Mouse (Mus musculus): ENCODE measurements around the gene Dus2.

Dus2 gene

DNA sequence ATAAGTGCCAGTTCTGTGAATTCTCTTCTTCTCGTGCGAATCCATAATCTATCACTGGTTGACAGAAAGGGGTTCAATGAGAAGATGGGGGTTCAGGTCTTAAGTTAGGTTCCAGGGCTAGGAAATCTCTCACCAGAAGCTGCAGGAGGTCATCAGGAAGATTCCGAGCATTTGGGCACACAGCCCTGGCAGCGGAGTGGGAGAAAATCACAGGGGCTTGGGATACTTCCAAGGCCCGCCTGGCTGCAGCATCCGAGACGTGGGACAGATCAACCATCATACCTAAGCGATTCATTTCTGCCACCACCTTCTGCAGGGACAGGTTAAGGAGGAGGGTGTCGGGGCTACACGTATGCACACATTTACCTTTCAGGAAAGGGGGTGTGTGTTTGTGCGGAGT lies 2.6 kb upstream of the Dus2 start:
- CTCF ChIA-PET = interaction anchor here (0.7 kb wide), 1 partner anchor 30 kb away, joined by 3 read pairs; no protein-coding TSS in a partner anchor

GRCm38 (mm10) chr8:105991546-105991945 lies 409 bp downstream of the Dus2 start:
- CTCF ChIA-PET = interaction anchor here (0.5 to 1.2 kb wide), 5 partner anchors 9 to 216 kb away, joined by 3 to 4 read pairs (median 3); no protein-coding TSS in a partner anchor

DNA sequence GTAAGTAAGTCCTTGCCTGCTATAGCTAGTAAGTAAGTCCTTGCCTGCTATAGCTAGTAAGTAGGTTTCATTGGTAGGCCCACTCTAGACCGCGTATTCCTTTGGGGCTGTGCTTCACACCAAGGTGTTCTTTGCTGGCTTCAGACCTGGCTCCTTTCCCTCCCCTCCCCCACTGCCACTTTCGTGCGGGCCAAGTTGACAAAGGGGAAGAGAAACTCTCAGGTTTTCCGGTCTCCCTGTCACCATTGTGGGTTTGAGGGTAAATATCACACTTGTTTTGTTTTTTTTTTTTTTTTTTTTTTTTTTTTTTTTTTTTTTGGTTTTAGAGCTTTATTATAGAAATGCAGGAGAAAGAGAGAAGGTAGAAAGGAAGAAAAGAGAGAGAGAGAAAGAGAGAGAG lies 1.4 kb downstream of the Dus2 start:
- CTCF ChIA-PET = interaction anchor here (0.5 to 1.3 kb wide), 3 partner anchors 25 to 376 kb away, joined by 4 to 11 read pairs (median 8); no protein-coding TSS in a partner anchor

DNA sequence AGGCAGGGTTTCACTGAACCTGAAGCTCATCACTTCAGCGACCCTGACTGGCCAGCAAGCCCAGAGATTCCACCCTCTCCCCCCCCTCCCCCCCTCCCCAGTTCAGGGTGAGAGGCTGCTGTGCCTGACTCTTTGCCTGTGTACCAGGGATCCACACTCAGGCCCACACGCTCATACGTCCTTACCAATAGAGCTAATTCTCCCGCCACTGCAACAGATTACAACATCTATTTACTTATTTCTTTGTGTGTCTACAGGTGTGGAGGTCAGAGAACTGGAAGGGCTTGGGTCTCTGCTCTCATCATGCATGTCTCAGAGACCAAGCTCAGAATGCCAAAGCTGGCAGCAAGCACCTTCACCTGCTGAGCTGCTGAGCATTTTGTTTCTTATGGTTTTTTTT lies 2.1 kb downstream of the Dus2 start:
- CTCF ChIA-PET = interaction anchor here (0.5 to 1.3 kb wide), 3 partner anchors 28 to 159 kb away, joined by 3 to 8 read pairs (median 4); no protein-coding TSS in a partner anchor

GRCm38 (mm10) chr8:105996359-105996758 lies 5.2 kb downstream of the Dus2 start:
- CTCF ChIA-PET = no interaction called here

- CTCF ChIA-PET = no interaction called here
These were observed 7.8 kb downstream of the Dus2 start for GRCm38 (mm10) chr8:105998971-105999370.

DNA sequence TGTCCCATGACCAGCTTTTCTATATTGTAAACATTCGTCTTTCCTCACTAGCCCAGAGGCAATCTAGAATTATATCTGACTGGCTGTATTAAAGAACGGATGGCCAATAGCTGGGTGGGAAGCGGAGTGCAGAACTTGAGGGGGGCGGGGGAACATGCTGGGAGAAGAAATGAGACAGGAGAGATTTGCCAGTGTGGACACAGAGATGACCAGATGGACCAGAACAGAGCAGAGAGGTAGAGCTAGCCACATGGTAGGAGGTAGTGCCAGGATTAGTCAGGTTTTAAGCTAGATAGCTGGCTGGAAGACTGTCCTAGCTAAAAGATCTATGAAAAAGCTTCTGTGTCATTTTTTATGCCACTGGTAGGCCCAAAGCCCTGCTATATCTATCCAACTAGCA lies 10.8 kb downstream of the Dus2 start:
- CTCF ChIA-PET = interaction anchor here (0.6 kb wide), 1 partner anchor 19 kb away, joined by 6 read pairs; no protein-coding TSS in a partner anchor

DNA sequence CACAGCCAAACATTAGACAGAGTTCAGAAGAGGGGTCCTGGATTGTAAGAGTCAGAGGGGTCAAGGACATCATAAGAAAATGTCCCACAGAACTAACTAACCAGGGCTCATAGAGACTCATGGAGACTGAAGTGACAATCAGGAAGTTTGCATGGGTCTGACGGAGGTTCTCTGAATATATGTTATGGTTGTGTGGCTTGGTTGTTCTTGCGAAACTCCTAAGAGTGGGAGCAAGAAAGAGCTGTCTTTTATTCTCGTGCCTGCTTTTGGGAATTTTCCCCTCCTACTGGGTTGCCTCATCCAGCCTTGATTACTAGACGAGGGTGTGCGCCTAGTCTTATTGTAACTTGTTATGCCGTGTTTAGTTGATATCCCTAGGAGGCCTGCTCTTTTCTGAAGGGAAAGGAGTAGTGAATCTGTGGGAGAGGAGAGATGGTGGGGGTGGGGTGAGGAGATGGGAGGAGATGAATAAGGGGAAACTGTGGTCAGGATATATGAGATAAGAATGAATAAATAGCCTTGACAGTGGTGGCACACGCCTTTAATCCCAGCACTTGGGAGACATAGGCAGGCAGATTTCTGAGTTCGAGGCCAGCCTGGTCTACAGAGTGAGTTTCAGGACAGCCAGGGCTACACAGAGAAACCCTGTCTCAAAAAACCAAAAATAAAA lies 13.5 kb downstream of the Dus2 start:
- CTCF ChIA-PET = no interaction called here

- CTCF ChIA-PET = no interaction called here
These were observed 14.7 kb downstream of the Dus2 start, which contains the start of gene Dpep2nb for GRCm38 (mm10) chr8:106005875-106006274. Dpep2nb (minus strand) TSS chr8:106005975.

DNA sequence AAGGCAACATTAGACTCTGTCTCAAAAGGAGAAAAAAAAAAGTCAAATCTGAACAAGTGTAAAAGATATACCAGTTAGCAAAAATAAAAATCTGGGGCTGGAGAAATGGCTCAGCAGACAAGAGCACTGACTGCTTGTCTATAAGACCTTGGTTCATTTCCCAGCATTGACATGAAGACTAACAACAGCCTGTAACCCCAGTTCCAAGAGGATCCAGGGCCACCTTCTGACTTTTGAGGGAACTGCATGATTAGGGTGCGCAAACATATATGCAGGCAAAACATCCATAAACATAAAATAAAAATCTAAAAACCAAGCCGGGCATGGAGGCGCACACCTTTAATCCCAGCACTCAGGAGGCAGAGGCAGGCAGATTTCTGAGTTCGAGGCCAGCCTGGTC lies 15.3 kb downstream of the Dus2 start:
- CTCF ChIA-PET = interaction anchor here (0.5 kb wide), 1 partner anchor 9 kb away, joined by 4 read pairs; no protein-coding TSS in a partner anchor

- CTCF ChIA-PET = interaction anchor here (0.5 to 1.0 kb wide), 3 partner anchors 8 to 69 kb away, joined by 3 to 4 read pairs (median 4); no protein-coding TSS in a partner anchor
These were observed 16.0 kb downstream of the Dus2 start for GRCm38 (mm10) chr8:106007135-106007534.

DNA sequence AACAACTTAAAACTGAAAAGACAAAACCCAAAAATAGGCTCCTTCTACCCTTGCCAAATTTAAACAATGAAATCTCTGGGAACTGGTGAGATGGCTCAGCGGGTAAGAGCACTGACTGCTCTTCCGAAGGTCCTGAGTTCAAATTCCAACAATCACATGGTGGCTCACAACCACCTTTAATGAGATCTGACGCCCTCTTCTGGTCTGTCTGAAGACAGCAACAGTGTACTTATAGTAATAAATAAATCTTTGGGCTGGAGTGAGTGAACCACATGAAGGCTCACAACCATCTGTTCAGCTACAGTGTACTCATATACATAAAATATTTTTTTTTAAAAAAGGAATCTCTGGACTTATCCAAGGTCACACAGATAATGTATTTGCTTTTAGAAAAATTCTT lies 16.8 kb downstream of the Dus2 start:
- CTCF ChIA-PET = interaction anchor here (0.6 to 1.0 kb wide), 3 partner anchors 11 to 73 kb away, joined by 3 to 4 read pairs (median 4); no protein-coding TSS in a partner anchor

DNA sequence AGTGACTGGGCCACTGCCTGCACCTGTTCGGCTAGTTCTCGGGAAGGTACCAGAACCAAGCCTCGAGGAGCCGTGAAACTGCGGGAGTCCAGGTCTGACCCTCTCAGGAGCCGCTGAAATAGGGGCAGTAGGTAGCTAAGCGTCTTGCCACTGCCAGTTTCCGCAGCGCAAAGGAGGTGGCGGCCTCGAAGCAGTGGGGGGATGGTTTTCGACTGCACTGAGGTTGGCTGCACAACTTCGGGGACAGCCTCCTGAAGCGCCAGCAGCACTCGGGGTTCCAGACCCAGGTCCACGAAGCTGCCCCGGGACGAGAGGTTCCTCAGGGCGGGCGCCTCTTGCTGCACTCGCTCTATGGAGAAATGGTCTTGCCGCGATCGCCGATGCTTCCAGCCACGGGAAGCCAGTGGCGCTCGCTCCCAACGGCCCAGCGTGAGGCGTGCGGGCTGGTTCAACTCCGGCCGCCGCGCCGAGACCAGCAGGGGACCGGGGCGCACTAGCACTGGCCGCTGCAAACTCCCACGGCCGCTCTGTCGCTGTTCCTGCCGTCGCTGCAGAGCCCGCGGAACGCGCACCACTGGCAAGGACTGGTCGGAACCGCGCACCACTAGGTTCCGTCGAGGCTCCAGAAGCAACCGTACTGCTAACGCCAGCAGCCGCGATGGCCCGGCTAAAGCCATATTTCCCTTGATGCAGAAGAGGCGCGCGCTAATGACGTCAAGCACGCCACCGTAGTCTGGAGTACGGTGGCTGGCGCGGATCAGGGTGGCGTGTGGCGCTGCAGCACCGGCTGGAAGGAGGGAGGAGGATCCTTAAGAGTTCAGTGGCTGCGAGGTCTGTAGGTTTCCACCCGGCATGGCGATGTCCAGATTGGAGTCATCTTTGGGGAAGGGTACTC lies 19.9 kb downstream of the Dus2 start:
- CTCF ChIA-PET = interaction anchor here (0.6 kb wide), 1 partner anchor 286 kb away, joined by 3 read pairs; no protein-coding TSS in a partner anchor

DNA sequence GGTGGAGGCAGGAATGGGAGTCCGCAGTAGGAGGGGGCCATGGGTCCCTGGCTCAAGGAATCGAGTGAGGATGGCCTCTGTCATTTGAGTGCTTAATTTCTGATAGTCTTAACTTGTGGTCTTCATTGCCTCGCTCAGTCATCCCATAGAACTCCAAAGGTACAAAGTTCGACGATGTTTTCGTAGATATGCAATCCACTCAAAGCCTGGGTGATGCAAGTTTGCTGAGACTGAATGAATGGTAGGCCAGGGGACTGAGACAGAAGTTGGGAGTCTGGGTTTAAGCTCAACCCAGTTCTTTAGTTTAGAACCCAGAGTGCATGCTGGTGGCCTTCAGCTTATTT lies 20.5 kb downstream of the Dus2 start, which contains the start of gene Ddx28:
Gene Ddx28 (minus strand): TSS at position 240 of the 344 bp plus-strand sequence.
- CTCF ChIA-PET = interaction anchor here (0.6 kb wide), 2 partner anchors 112 to 287 kb away, joined by 3 read pairs; no protein-coding TSS in a partner anchor

GRCm38 (mm10) chr8:106012203-106012602 lies 21.1 kb downstream of the Dus2 start:
- CTCF ChIA-PET = interaction anchor here (0.6 kb wide), 1 partner anchor 112 kb away, joined by 3 read pairs; no protein-coding TSS in a partner anchor

DNA sequence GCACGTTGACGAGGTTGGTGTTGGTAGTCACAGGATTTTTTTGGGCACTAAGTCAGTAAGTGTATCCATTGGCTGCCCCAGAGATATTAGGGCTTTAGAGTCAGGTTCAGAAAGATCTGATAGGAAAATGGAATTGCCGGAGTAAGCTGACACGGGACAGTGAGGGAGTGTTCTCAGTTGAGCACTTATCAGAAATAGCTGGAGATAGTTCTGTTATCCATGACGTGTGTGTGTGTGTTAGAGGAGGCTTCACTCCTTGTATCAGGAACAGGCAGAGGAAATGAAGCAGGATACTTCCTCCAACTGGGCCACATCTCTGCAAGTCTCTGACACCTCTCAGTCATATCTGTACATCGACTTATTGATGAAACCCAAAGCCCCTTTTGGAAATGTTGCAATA lies 25.1 kb downstream of the Dus2 start:
- CTCF ChIA-PET = no interaction called here

DNA sequence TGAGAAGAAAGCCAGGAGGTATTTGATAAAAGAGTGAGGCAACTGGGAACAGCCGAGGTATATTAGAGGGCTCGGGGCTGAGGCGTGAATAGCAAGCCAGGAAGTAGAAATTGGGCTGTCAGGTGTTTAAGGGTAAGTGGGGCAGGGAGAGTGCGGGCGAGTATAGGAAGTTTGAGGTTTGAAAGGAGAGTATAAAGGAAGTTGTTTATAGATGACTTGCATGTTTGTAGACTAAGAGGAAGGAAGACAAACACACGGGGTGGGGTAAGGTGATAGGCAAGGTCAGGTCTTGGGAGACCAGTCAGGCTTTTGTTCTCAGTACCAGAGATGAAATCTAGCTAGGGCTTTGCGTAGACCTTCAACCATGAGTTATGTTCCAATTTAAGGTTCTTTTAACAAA lies 26.0 kb downstream of the Dus2 start:
- CTCF ChIA-PET = interaction anchor here (0.6 to 0.8 kb wide), 2 partner anchors 25 to 26 kb away, joined by 3 to 4 read pairs; partner anchors contain the start of gene Dus2

- CTCF ChIA-PET = interaction anchor here (0.6 to 1.0 kb wide), 3 partner anchors 21 to 29 kb away, joined by 3 to 7 read pairs (median 3); partner anchors contain the start of gene Dus2
These were observed 26.9 kb downstream of the Dus2 start for GRCm38 (mm10) chr8:106018039-106018438.

GRCm38 (mm10) chr8:106022483-106022882 lies 31.3 kb downstream of the Dus2 start:
- CTCF ChIA-PET = interaction anchor here (0.6 to 1.0 kb wide), 3 partner anchors 32 to 446 kb away, joined by 3 to 11 read pairs (median 4); partner anchors contain the start of gene Dus2

GRCm38 (mm10) chr8:106038721-106039120 lies 47.6 kb downstream of the Dus2 start:
- CTCF ChIA-PET = interaction anchor here (0.6 to 0.7 kb wide), 4 partner anchors 10 to 49 kb away, joined by 6 to 8 read pairs (median 8); no protein-coding TSS in a partner anchor

GRCm38 (mm10) chr8:106039605-106040004 lies 48.5 kb downstream of the Dus2 start:
- CTCF ChIA-PET = interaction anchor here (0.7 kb wide), 2 partner anchors 22 to 49 kb away, joined by 6 to 7 read pairs; no protein-coding TSS in a partner anchor
